Mouse (Mus musculus) testis, adult 2 months (tissue): ENCODE measurements around the gene Suz12.

Source experiments
- CTCF ChIP-seq: fragments of 200-500 bp; IDR thresholded peaks from 2 replicates; pipeline ENCODE4 v1.5.1; 2012; ENCODE audit warnings: low read depth, mild to moderate bottlenecking, inconsistent platforms, low read length, moderate library complexity; ENCODE audit not compliant: control insufficient read depth, insufficient read depth, insufficient replicate concordance
- POLR2A ChIP-seq: fragments of 200-500 bp; IDR thresholded peaks from 2 replicates; pipeline ENCODE4 v1.6.1; 2012; ENCODE audit warnings: low read depth, mild to moderate bottlenecking, inconsistent platforms, low read length, moderate library complexity; ENCODE audit not compliant: control insufficient read depth

DNA sequence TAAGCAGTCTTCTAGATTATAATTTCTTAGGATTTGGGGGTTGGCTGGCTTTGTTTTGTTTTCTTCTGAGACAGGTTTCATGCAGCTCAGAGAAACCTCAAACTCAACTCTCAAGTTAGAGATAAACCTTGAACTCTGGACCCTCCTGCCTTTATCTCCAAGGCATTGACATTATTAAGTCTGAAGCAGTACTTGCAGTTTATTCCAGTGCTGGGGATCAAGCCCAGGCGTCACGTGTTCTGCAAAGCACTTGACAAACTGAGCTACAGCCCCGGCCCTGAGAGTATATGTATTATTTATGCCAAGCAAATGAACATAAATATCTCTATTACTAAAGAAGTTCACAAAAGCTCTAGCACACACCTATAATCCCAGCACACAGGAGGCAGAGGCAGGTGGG is 45.6 kb upstream of the Suz12 start:
- TF ChIP-seq POLR2A (no peak), CTCF (no peak)
